Mouse (Mus musculus) right cerebral cortex, postnatal 36 days (tissue): ENCODE results near the gene March8.

Source experiments
- DNase-seq, 2 experiments: peaks; one replicate each; pipeline ENCODE4 v3.0.0; 2022; ENCODE audit warnings: low spot score in 2 of 2, mixed read lengths in 1 of 2

The March8 gene

GRCm38 (mm10) chr6:116371500-116371899 is 33.7 kb downstream of the March8 start:
- no peak for DNase-seq

GRCm38 (mm10) chr6:116374136-116374535 is 36.3 kb downstream of the March8 start:
- DNase-seq, result no peak

GRCm38 (mm10) chr6:116374618-116375017 is 36.8 kb downstream of the March8 start:
- no peak for DNase-seq

- DNase-seq, result no peak
Observed at GRCm38 (mm10) chr6:116378892-116379291, 41.1 kb downstream of the March8 start.

GRCm38 (mm10) chr6:116380157-116380556 is 42.3 kb downstream of the March8 start:
- DNase-seq, result no peak

- no peak for DNase-seq
Observed at GRCm38 (mm10) chr6:116381605-116382004, 43.8 kb downstream of the March8 start.

- DNase-seq, result no peak
Observed at GRCm38 (mm10) chr6:116383582-116383981, 45.8 kb downstream of the March8 start.

- DNase-seq, result no peak
Observed at GRCm38 (mm10) chr6:116385194-116386044, 47.6 kb downstream of the March8 start.

GRCm38 (mm10) chr6:116386045-116386415 is 48.2 kb downstream of the March8 start:
- no peak for DNase-seq

GRCm38 (mm10) chr6:116386506-116386905 is 48.7 kb downstream of the March8 start:
- DNase-seq, result no peak

GRCm38 (mm10) chr6:116388068-116388467 is 50.2 kb downstream of the March8 start:
- no peak for DNase-seq

- DNase-seq, result no peak
Observed at GRCm38 (mm10) chr6:116389481-116389880, 51.7 kb downstream of the March8 start.

GRCm38 (mm10) chr6:116394916-116395648 is 57.3 kb downstream of the March8 start:
- no peak for DNase-seq

- DNase-seq, result no peak
Observed at GRCm38 (mm10) chr6:116397621-116398020, 59.8 kb downstream of the March8 start.

- DNase-seq, result no peak
Observed at GRCm38 (mm10) chr6:116398136-116398535, 60.3 kb downstream of the March8 start.

- DNase-seq, result no peak
Observed at GRCm38 (mm10) chr6:116401746-116402423, 64.1 kb downstream of the March8 start.

GRCm38 (mm10) chr6:116402426-116402825 is 64.6 kb downstream of the March8 start:
- no peak for DNase-seq

- DNase-seq, result no peak
Observed at GRCm38 (mm10) chr6:116405243-116405642, 67.4 kb downstream of the March8 start.

- DNase-seq, result no peak
Observed at GRCm38 (mm10) chr6:116405715-116406114, 67.9 kb downstream of the March8 start.

GRCm38 (mm10) chr6:116406152-116406551 is 68.3 kb downstream of the March8 start:
- no peak for DNase-seq

- no peak for DNase-seq
Observed at GRCm38 (mm10) chr6:116406680-116407079, 68.9 kb downstream of the March8 start.

- DNase-seq, result no peak
Observed at GRCm38 (mm10) chr6:116407216-116407615, 69.4 kb downstream of the March8 start.
